Mouse (Mus musculus): ENCODE measurements around the gene Tie1. TPM values are rescaled to one million over a fixed set of nuclear protein-coding genes. Genes with fewer than 3 reads are reported as not detected.

Tie1 gene
- polyA plus RNA-seq, 1 experiment from 2014 or later: 20.6 TPM

- peaks cover 25% of the 10 kb centered on the region for H3K4me1 ChIP-seq
- WGBS: 26% methylated on average over 15 of the region's 15 CpGs
These were observed 61.2 kb downstream of the Tie1 start for GRCm38 (mm10) chr4:118428531-118429214.

GRCm38 (mm10) chr4:118427768-118428451, 62.0 kb downstream of the Tie1 start, which contains the start of gene Elovl1:
TSS of gene Elovl1 (plus strand) at chr4:118428093.
- Histone ChIP-seq H3K9me3 (no peaks in the 10 kb centered on the region), H3K36me3 (peaks cover 15% of the 10 kb centered on the region), H3K4me1 (peaks cover 25% of the 10 kb centered on the region), H3K4me3 (replicated peaks) (peak within 1 kb of the TSS; percentile 85), H3K27me3 (replicated peaks) (no peaks in the 10 kb centered on the region), H3K27ac (peak within 1 kb of the TSS; percentile 90), H3K9ac (peak within 1 kb of the TSS; percentile 61), H3K4me2 (peak within 1 kb of the TSS; percentile 86)
- 2% methylated on average over 20 of the region's 31 CpGs for WGBS
- peak; percentile 96 for ATAC-seq (ENCODE audit: insufficient read depth, low FRiP score, low read depth)

More at GRCm38 (mm10) chr4:118428531-118429214, 61.2 kb downstream of the Tie1 start:
- Histone ChIP-seq H3K9ac (peak overlapping the region; percentile 59), H3K9me3 (no peaks in the 10 kb centered on the region), H3K4me3 (replicated peaks) (peak overlapping the region; percentile 85), H3K27ac (peak overlapping the region; percentile 90), H3K4me2 (peak overlapping the region; percentile 86), H3K36me3 (peaks cover 16% of the 10 kb centered on the region), H3K27me3 (replicated peaks) (no peaks in the 10 kb centered on the region)
- ATAC-seq (ENCODE audit: insufficient read depth, low FRiP score, low read depth): peak; percentile 32

DNA sequence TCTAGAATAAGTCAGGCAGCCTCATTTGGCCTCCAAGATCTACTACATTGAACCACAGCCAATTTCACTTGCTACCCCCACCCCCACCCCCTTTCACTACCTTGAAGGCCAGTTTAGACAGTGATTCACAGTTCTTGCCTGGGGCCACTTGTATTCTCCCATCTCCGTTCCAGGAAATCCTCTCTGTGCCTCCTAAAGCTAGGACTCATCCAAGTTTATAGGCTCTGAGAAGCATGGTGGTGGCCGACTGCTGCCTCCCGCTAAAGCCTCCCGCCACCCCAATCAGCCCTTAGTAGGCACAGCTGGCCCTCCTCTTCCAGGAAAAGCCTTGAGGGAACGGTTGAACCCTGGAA, 62.5 kb downstream of the Tie1 start:
- peaks cover 25% of the 10 kb centered on the region for H3K4me1 ChIP-seq
- no peaks in the 10 kb centered on the region for H3K9me3 ChIP-seq
- H3K4me2 ChIP-seq: peak overlapping the region; percentile 86
- peaks cover 10% of the 10 kb centered on the region for H3K36me3 ChIP-seq
- peak overlapping the region; percentile 90 for H3K27ac ChIP-seq
- ATAC-seq (ENCODE audit: insufficient read depth, low FRiP score, low read depth): no peak; the same call in 1 of the 2 replicates
- under 1% methylated on average over 5 of the region's 5 CpGs for WGBS
- H3K4me3 ChIP-seq (replicated peaks): peak overlapping the region; percentile 85
- H3K27me3 ChIP-seq (replicated peaks): no peaks in the 10 kb centered on the region
- peak overlapping the region; percentile 61 for H3K9ac ChIP-seq

- peaks cover 23% of the 10 kb centered on the region for H3K4me1 ChIP-seq
- 93% methylated on average over 1 of the region's 1 CpGs for WGBS
- no peak overlapping the region for H3K27ac ChIP-seq
- H3K36me3 ChIP-seq: peaks cover 11% of the 10 kb centered on the region
- H3K9me3 ChIP-seq: no peaks in the 10 kb centered on the region
- no peak overlapping the region for H3K4me2 ChIP-seq
- ATAC-seq (ENCODE audit: insufficient read depth, low FRiP score, low read depth): no peak
- no peak overlapping the region for H3K9ac ChIP-seq
- no peak overlapping the region for H3K4me3 ChIP-seq (replicated peaks)
- no peaks in the 10 kb centered on the region for H3K27me3 ChIP-seq (replicated peaks)
These were observed 64.5 kb downstream of the Tie1 start for GRCm38 (mm10) chr4:118425374-118425773.

- no peak overlapping the region for H3K9ac ChIP-seq
- peaks cover 17% of the 10 kb centered on the region for H3K4me1 ChIP-seq
- no peak overlapping the region for H3K27ac ChIP-seq
- H3K4me2 ChIP-seq: no peak overlapping the region
- 71% methylated on average over 4 of the region's 4 CpGs for WGBS
- H3K36me3 ChIP-seq: peaks cover 16% of the 10 kb centered on the region
- H3K9me3 ChIP-seq: no peaks in the 10 kb centered on the region
- no peak overlapping the region for H3K4me3 ChIP-seq (replicated peaks)
- no peaks in the 10 kb centered on the region for H3K27me3 ChIP-seq (replicated peaks)
- no peak; the same call in 1 of the 2 replicates for ATAC-seq (ENCODE audit: insufficient read depth, low FRiP score, low read depth)
These were observed 65.2 kb downstream of the Tie1 start for GRCm38 (mm10) chr4:118424541-118425160.

DNA sequence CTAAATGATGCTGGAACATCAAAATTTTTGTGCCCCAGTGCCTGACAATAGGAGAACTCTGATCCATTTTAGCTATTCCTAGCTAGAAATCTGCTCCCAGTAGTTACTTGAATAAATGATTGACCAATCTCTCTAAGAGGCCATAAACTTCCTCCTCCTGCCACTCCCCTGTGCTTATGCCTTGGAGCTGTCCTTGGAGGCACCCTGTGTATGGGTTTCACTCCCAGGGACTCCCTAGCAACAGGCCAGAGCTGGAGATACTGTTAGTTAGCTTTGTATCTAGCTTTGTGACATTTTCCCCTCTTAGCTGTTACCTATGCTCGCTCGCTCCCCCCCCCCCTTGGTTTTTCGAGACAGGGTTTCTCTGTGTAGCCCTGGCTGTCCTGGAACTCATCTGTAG, 68.5 kb downstream of the Tie1 start:
- no peaks in the 10 kb centered on the region for H3K27me3 ChIP-seq (replicated peaks)
- H3K9ac ChIP-seq: no peak overlapping the region
- H3K27ac ChIP-seq: no peak overlapping the region
- ATAC-seq (ENCODE audit: insufficient read depth, low FRiP score, low read depth): no peak
- no peaks in the 10 kb centered on the region for H3K4me1 ChIP-seq
- peaks cover 25% of the 10 kb centered on the region for H3K36me3 ChIP-seq
- no peak overlapping the region for H3K4me2 ChIP-seq
- no peak overlapping the region for H3K4me3 ChIP-seq (replicated peaks)
- no peaks in the 10 kb centered on the region for H3K9me3 ChIP-seq
- WGBS: 86% methylated on average over 3 of the region's 3 CpGs

Other genes starting within 250 kb of the Tie1 start
- gene Ptprf, start 198.7 kb downstream of the Tie1 start, polyA plus RNA-seq (2015; fragmentation: Nextera tagmentation; extraction: Ambion mirVana): 79.2 and 85.6 TPM in 2 replicates
- gene Szt2, start 80.8 kb downstream of the Tie1 start, polyA plus RNA-seq (2015; fragmentation: Nextera tagmentation; extraction: Ambion mirVana): 4.8 and 7.0 TPM in 2 replicates
- 99.8 and 101 TPM in 2 replicates for gene Med8, start 80.7 kb downstream of the Tie1 start, polyA plus RNA-seq (2015; fragmentation: Nextera tagmentation; extraction: Ambion mirVana)
- 128 and 136 TPM in 2 replicates for gene Elovl1, start 62.0 kb downstream of the Tie1 start, polyA plus RNA-seq (2015; fragmentation: Nextera tagmentation; extraction: Ambion mirVana)
- gene Cdc20, start 52.7 kb downstream of the Tie1 start, polyA plus RNA-seq (2015; fragmentation: Nextera tagmentation; extraction: Ambion mirVana): 220 and 224 TPM in 2 replicates
- gene Mpl, start 32.5 kb downstream of the Tie1 start, polyA plus RNA-seq (2015; fragmentation: Nextera tagmentation; extraction: Ambion mirVana): 0.28 and 0.45 TPM in 2 replicates
- gene 2610528J11Rik, start 36.9 kb upstream of the Tie1 start, polyA plus RNA-seq (2015; fragmentation: Nextera tagmentation; extraction: Ambion mirVana): 30.4 and 33.8 TPM in 2 replicates
- 8.7 and 10.1 TPM in 2 replicates for gene Tmem125, start 54.0 kb upstream of the Tie1 start, polyA plus RNA-seq (2015; fragmentation: Nextera tagmentation; extraction: Ambion mirVana)
- 0.06 and 0.33 TPM in 2 replicates for gene Cfap57, start 130.7 kb upstream of the Tie1 start, polyA plus RNA-seq (2015; fragmentation: Nextera tagmentation; extraction: Ambion mirVana)
- 129 and 151 TPM in 2 replicates for gene Ebna1bp2, start 130.7 kb upstream of the Tie1 start, polyA plus RNA-seq (2015; fragmentation: Nextera tagmentation; extraction: Ambion mirVana)
- gene Olfr62, start 168.9 kb upstream of the Tie1 start, polyA plus RNA-seq (2015; fragmentation: Nextera tagmentation; extraction: Ambion mirVana): not detected in 2 replicates
- not detected in 2 replicates for gene Olfr1342, start 202.7 kb upstream of the Tie1 start, polyA plus RNA-seq (2015; fragmentation: Nextera tagmentation; extraction: Ambion mirVana)
- gene Olfr1341, start 213.5 kb upstream of the Tie1 start, polyA plus RNA-seq (2015; fragmentation: Nextera tagmentation; extraction: Ambion mirVana): not detected in 2 replicates
- not detected in 2 replicates for gene Olfr1340, start 230.1 kb upstream of the Tie1 start, polyA plus RNA-seq (2015; fragmentation: Nextera tagmentation; extraction: Ambion mirVana)
- not detected in 2 replicates for gene Olfr1339, start 242.1 kb upstream of the Tie1 start, polyA plus RNA-seq (2015; fragmentation: Nextera tagmentation; extraction: Ambion mirVana)

All from stomach, embryonic 15.5 days (tissue).